Mouse (Mus musculus) forebrain, embryonic 12.5 days (tissue): ENCODE results near the gene Aqp3. TPM values are rescaled to one million over a fixed set of nuclear protein-coding genes. Genes with fewer than 3 reads are reported as not detected.

Experiments
- ATAC-seq: fragments of 200-750 bp; cut with Nextera tagmentation; 2 replicates; pipeline ENCODE4 v1.8.0; 2017; ENCODE audit warnings: moderate TSS enrichment; ENCODE audit not compliant: low FRiP score
- H3K27ac ChIP-seq: fragments of 300-500 bp; sonication (generic); 2 replicates; pipeline ENCODE4 v1.5.1; 2016; ENCODE audit warnings: mild to moderate bottlenecking
- H3K27me3 ChIP-seq: fragments of 300-500 bp; sonication (generic); 2 replicates; pipeline ENCODE4 v1.6.1; 2016; ENCODE audit warnings: mild to moderate bottlenecking
- H3K36me3 ChIP-seq: fragments of 300-500 bp; sonication (generic); replicated peaks from 2 replicates; pipeline ENCODE4 v1.6.1; 2016; ENCODE audit warnings: mild to moderate bottlenecking
- H3K4me1 ChIP-seq: fragments of 300-500 bp; sonication (generic); 2 replicates; pipeline ENCODE4 v1.6.1; 2016
- H3K4me2 ChIP-seq: fragments of 300-500 bp; sonication (generic); 2 replicates; pipeline ENCODE4 v1.6.1; 2016; ENCODE audit warnings: mild to moderate bottlenecking, moderate library complexity
- H3K4me3 ChIP-seq: fragments of 300-500 bp; sonication (generic); replicated peaks from 2 replicates; pipeline ENCODE4 v1.5.1; 2016; ENCODE audit warnings: mild to moderate bottlenecking
- H3K9ac ChIP-seq: fragments of 300-500 bp; sonication (generic); 2 replicates; pipeline ENCODE4 v1.6.1; 2016; ENCODE audit warnings: mild to moderate bottlenecking
- H3K9me3 ChIP-seq: fragments of 300-500 bp; sonication (generic); 2 replicates; pipeline ENCODE4 v1.6.1; 2016
- WGBS: fragments of 180-500 bp; shearing (Covaris S2); methylation state at CpG from one replicate; pipeline ENCODE4 v1.1.7; 2016; 5-methylcytosine and 5-hydroxymethylcytosine counted together
- polyA plus RNA-seq: library from polyadenylated mRNA; unstranded; fragments of >200 nt; fragmentation: Nextera tagmentation; extraction: Ambion mirVana; gene quantifications from 2 replicates; pipeline ENCODE4 v1.2.1, GENCODE M21; 2016

Aqp3 gene
- polyA plus RNA-seq, 1 experiment from 2014 or later: 1.3 TPM

DNA sequence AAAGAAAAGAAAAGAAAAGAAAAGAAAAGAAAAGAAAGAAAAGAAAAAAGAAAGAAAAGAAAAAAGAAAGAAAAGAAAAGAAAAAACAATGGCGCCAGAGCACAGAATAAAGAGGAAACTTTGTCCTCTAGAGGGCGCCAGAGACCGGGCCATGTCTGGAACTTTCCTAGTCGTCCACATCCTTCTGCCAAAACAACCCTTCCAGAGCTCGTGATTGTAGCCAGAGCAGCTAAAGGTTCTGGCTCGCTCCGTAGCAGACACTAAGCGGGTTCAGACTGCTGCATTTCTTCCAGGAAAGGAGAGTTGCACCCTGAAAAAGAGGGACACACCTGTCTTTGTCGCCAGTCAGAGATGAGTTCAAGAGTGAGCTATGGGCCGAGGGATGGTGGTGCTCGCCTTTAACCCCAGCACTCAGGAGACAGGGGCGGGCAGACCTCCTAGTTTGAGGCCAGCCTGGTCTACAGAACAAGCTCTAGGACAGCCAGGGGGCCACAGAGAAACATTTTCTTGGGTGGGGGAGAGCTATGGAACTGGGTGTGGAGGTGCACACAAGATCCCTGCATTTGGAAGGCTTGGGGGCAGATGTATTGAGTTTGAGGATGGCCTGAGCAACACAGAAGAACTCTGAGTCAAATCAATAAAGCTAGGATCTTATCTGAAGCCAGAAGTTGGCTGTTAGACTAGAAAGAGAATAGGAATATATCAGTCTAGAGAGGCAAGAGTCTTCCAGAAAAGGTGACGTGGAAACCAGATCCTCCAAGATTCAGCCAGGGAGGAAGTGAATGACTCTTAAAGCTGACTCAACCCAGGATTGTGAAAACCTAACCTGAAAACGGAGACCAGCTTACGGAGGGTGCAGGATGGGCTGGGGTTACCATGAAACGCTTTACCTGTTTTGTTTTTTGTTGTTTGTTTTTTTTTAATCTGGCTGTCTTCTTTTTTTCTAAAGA is 47.0 kb downstream of the Aqp3 start:
- Histone ChIP-seq H3K9me3 (no peaks in the 10 kb centered on the region), H3K4me2 (peak overlapping the region; percentile 39), H3K4me3 (no peak overlapping the region), H3K27ac (no peak overlapping the region), H3K27me3 (no peaks in the 10 kb centered on the region), H3K9ac (peak overlapping the region; percentile 17; the same call in 1 of the 2 replicates), H3K36me3 (no peaks in the 10 kb centered on the region), H3K4me1 (no peaks in the 10 kb centered on the region)
- WGBS: 36% methylated on average over 16 of the region's 16 CpGs
- peak; percentile 82; the same call in 1 of the 2 replicates for ATAC-seq

DNA sequence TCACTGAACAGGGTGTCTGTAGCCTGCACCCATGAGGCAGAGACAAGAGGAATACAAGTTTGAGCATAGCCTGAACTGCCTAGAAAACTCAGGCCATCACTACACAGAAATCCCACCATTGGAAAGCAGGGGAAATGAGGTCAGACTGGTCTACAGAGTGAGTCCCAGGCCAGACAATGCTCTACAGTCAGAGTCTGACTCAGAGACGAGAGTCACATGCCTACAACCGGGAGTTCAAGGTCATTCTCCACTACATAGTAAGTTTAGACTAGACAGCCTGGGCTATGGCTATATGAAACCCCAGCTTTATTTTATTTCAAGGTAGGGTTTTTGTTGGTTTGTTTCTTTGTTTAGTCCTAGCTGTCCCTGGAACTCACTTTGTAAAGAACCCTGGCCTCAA is 49.1 kb downstream of the Aqp3 start:
- H3K4me3 ChIP-seq: no peak overlapping the region
- no peak overlapping the region for H3K9ac ChIP-seq
- no peaks in the 10 kb centered on the region for H3K27me3 ChIP-seq
- H3K4me1 ChIP-seq: no peaks in the 10 kb centered on the region
- H3K4me2 ChIP-seq: no peak overlapping the region
- WGBS: 63% methylated on average over 2 of the region's 2 CpGs
- no peaks in the 10 kb centered on the region for H3K36me3 ChIP-seq
- no peak for ATAC-seq
- no peaks in the 10 kb centered on the region for H3K9me3 ChIP-seq
- H3K27ac ChIP-seq: no peak overlapping the region

DNA sequence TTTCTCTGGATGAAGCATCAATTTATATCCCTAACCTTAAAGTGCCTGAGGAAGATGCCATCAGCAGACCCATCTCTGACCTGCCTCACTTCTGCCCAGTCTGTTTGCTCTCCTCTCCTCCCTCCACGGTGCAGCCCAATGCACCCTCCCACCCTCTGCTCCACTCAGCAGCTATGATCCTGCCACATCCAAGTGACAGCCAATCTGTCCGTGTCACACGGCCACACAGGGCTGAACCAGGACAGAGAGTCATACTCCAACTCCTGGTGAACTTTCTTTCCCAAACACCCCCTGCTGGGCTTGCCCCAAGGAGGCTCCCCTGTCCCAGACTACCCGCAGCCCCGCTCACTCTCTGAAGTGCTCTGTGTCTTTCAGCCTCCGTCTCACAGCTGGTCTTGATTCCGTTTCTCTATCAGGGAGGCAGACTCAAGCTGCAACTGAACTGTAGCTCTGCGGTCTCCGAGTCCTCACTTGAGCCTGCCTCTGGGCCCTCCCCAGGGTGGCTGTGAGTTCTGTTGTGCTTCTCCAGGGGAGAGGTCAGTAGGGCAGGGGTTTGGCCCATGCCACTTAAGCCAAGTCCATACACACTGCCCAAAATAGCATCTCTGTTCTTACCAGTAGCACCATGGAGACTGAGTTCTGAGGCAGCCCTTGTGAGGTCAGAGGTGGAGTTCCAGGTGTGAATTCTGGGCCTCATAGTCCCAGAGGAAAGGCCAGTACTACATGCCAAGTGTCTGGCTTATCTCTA is 50.3 kb downstream of the Aqp3 start, which contains the start of gene Aqp7:
Gene Aqp7, minus strand, starts transcription at position 616 of the 748 bp plus-strand sequence.
- Histone ChIP-seq H3K4me1 (no peaks in the 10 kb centered on the region), H3K9ac (no peak within 1 kb of the TSS), H3K36me3 (no peaks in the 10 kb centered on the region), H3K27me3 (no peaks in the 10 kb centered on the region), H3K27ac (no peak within 1 kb of the TSS), H3K4me3 (no peak within 1 kb of the TSS), H3K9me3 (no peaks in the 10 kb centered on the region), H3K4me2 (no peak within 1 kb of the TSS)
- 55% methylated on average over 9 of the region's 9 CpGs for WGBS
- ATAC-seq: no peak

GRCm38 (mm10) chr4:41046254-41046795 is 51.7 kb downstream of the Aqp3 start:
- Histone ChIP-seq H3K9ac (no peak overlapping the region), H3K9me3 (no peaks in the 10 kb centered on the region), H3K27ac (no peak overlapping the region), H3K27me3 (no peaks in the 10 kb centered on the region), H3K36me3 (no peaks in the 10 kb centered on the region), H3K4me2 (no peak overlapping the region), H3K4me3 (no peak overlapping the region), H3K4me1 (no peaks in the 10 kb centered on the region)
- WGBS: 84% methylated on average over 13 of the region's 13 CpGs
- no peak for ATAC-seq

- 92% methylated on average over 3 of the region's 3 CpGs for WGBS
- Histone ChIP-seq H3K27ac (no peak overlapping the region), H3K9ac (no peak overlapping the region), H3K4me2 (no peak overlapping the region), H3K4me1 (no peaks in the 10 kb centered on the region), H3K4me3 (no peak overlapping the region), H3K27me3 (no peaks in the 10 kb centered on the region), H3K36me3 (no peaks in the 10 kb centered on the region), H3K9me3 (no peaks in the 10 kb centered on the region)
- no peak for ATAC-seq
These were observed 52.7 kb downstream of the Aqp3 start for GRCm38 (mm10) chr4:41045288-41045687.

DNA sequence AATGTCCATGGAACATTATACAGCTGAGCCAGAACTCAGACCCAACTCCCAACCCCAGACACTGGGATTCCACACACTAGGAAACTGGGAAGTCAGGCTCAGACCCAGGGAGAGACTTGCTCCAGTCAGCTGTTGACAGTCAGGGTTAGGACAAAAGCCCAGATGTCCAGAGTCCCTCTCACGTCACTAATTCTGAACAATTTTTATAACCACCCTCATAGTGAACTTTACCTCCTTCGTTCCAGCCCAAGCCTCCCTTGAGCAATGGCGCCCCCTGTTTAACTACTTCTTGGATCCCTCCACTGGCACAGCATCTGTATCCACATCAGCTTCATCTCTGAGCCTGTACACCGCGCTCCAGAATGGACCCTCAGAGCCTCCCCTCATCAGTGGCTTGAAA is 54.0 kb downstream of the Aqp3 start:
- no peak overlapping the region for H3K4me3 ChIP-seq
- no peak overlapping the region for H3K4me2 ChIP-seq
- WGBS: 69% methylated on average over 5 of the region's 5 CpGs
- H3K27me3 ChIP-seq: no peaks in the 10 kb centered on the region
- H3K4me1 ChIP-seq: no peaks in the 10 kb centered on the region
- H3K27ac ChIP-seq: no peak overlapping the region
- H3K9ac ChIP-seq: no peak overlapping the region
- no peaks in the 10 kb centered on the region for H3K9me3 ChIP-seq
- no peaks in the 10 kb centered on the region for H3K36me3 ChIP-seq
- no peak for ATAC-seq

DNA sequence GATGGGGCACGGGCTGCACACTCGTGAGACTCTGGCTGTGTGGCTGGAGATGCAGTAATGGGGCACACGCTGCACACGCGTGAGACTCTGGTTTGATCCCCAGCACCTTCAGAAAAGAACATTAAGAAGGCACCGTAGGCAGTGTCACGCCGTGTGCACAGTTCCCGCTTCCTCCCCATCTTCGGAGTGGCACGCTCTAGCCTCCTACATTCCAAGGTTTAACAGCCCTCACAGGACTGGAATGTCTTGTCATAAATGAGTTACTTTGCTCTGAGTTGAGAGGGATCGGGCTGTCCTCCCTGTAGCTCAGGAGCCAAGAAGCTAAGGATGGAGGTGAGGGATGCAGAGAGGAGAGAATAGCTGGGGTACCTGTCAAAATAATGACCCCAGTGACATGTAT is 55.1 kb downstream of the Aqp3 start:
- 83% methylated on average over 12 of the region's 12 CpGs for WGBS

More for the DNA sequence above, 55.1 kb downstream of the Aqp3 start:
- H3K4me2 ChIP-seq: no peak overlapping the region
- no peak for ATAC-seq
- no peaks in the 10 kb centered on the region for H3K9me3 ChIP-seq
- H3K4me3 ChIP-seq: no peak overlapping the region
- H3K27ac ChIP-seq: no peak overlapping the region
- no peaks in the 10 kb centered on the region for H3K36me3 ChIP-seq
- no peaks in the 10 kb centered on the region for H3K4me1 ChIP-seq
- no peak overlapping the region for H3K9ac ChIP-seq
- no peaks in the 10 kb centered on the region for H3K27me3 ChIP-seq

Other genes starting within 250 kb of the Aqp3 start
- 12.8 and 14.0 TPM in 2 replicates for gene B4galt1, start 244.2 kb downstream of the Aqp3 start, polyA plus RNA-seq
- gene Spink4, start 178.1 kb downstream of the Aqp3 start, polyA plus RNA-seq: not detected in 2 replicates
- gene Bag1, start 149.9 kb downstream of the Aqp3 start, polyA plus RNA-seq: 215 and 229 TPM in 2 replicates
- 143 and 146 TPM in 2 replicates for gene Chmp5, start 149.8 kb downstream of the Aqp3 start, polyA plus RNA-seq
- 104 and 109 TPM in 2 replicates for gene Nfx1, start 127.3 kb downstream of the Aqp3 start, polyA plus RNA-seq
- not detected in 2 replicates for gene Aqp7, start 50.0 kb downstream of the Aqp3 start, polyA plus RNA-seq
- 30.0 and 33.3 TPM in 2 replicates for gene Nol6, start 26.3 kb upstream of the Aqp3 start, polyA plus RNA-seq
- gene Ube2r2, start 37.6 kb upstream of the Aqp3 start, polyA plus RNA-seq: 89.8 and 93.6 TPM in 2 replicates
- 82.6 and 97.6 TPM in 2 replicates for gene Ubap2, start 177.0 kb upstream of the Aqp3 start, polyA plus RNA-seq
- gene Dcaf12, start 216.7 kb upstream of the Aqp3 start, polyA plus RNA-seq: 70.9 and 78.6 TPM in 2 replicates